Mouse (Mus musculus) CD4-positive, CD25-positive, alpha-beta regulatory T cell, adult 2 months (primary cell): Measurements from ENCODE around the gene Plekhm3.

Source experiments
- DNase-seq: peaks from one replicate; pipeline ENCODE4 v3.0.0-alpha.2; 2012; ENCODE audit warnings: low read depth, low spot score

Gene Plekhm3

GRCm38 (mm10) chr1:64779415-64779814, 177.2 kb downstream of the Plekhm3 start:
- DNase-seq, result no peak

GRCm38 (mm10) chr1:64773305-64773704, 183.3 kb downstream of the Plekhm3 start:
- no peak for DNase-seq

- DNase-seq, result no peak
Observed at GRCm38 (mm10) chr1:64770169-64770568, 186.5 kb downstream of the Plekhm3 start.

- DNase-seq, result no peak
Observed at GRCm38 (mm10) chr1:64761646-64762045, 195.0 kb downstream of the Plekhm3 start.

GRCm38 (mm10) chr1:64757766-64758165, 198.9 kb downstream of the Plekhm3 start:
- DNase-seq, result no peak

- DNase-seq, result no peak
Observed at GRCm38 (mm10) chr1:64757254-64757653, 199.4 kb downstream of the Plekhm3 start.

- DNase-seq, result peak; percentile 11
Observed at GRCm38 (mm10) chr1:64756640-64757030, 200.0 kb downstream of the Plekhm3 start.

GRCm38 (mm10) chr1:64755971-64756639, 200.5 kb downstream of the Plekhm3 start:
- DNase-seq, result no peak

GRCm38 (mm10) chr1:64754658-64755057, 202.0 kb downstream of the Plekhm3 start:
- no peak for DNase-seq

GRCm38 (mm10) chr1:64753668-64754067, 203.0 kb downstream of the Plekhm3 start:
- no peak for DNase-seq

GRCm38 (mm10) chr1:64753109-64753508, 203.5 kb downstream of the Plekhm3 start:
- DNase-seq, result no peak

- no peak for DNase-seq
Observed at GRCm38 (mm10) chr1:64744616-64745015, 212.0 kb downstream of the Plekhm3 start.

GRCm38 (mm10) chr1:64742741-64743408, 213.7 kb downstream of the Plekhm3 start:
- DNase-seq, result no peak

- DNase-seq, result peak; percentile 55
Observed at GRCm38 (mm10) chr1:64738661-64739082, 218.0 kb downstream of the Plekhm3 start.

GRCm38 (mm10) chr1:64738180-64738555, 218.5 kb downstream of the Plekhm3 start:
- DNase-seq, result no peak

- peak; percentile 91 for DNase-seq
Observed at GRCm38 (mm10) chr1:64737502-64738179, 219.0 kb downstream of the Plekhm3 start, which contains the start of gene Fzd5. Gene Fzd5 (minus strand): TSS chr1:64737751.

GRCm38 (mm10) chr1:64736681-64737501, 219.7 kb downstream of the Plekhm3 start:
- DNase-seq, result peak; percentile 49
